Mouse (Mus musculus): Measurements from ENCODE around the gene Rptn.

DNA sequence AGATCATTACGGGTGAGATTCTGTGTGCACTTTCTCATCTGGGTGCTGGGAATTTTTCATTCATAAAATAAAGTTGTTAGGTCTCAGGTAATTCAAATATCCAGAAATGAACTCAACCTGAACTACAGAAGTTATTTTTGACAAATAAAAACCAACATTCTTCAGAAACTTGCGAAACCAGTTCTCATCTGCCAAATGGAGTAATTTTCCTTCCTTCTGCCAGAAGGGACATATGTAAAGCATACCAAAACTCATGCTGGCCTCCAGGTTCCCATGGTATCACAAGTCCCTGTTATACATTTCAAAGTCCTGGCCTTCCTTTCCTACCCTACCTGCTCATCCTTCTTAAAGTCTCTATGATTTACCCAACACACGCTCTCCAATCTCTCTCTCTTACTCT is 10.4 kb downstream of the Rptn start:
- TF ChIP-seq CTCF (IDR thresholded peaks at IDR 0.05; ENCODE audit: low read depth), result no peak
- no peak for TF ChIP-seq EP300 (IDR thresholded peaks at IDR 0.05; ENCODE audit: low read depth)

All from heart, postnatal 0 days (tissue).